Mouse (Mus musculus) Patski (cell line): ENCODE results near the gene Kif1bp. TPM values are rescaled to one million over a fixed set of nuclear protein-coding genes. Genes with fewer than 3 reads are reported as not detected.
A peak's percentile ranks its signal among the peaks of the same experiment; 100 is the strongest.

Experiments used
- ATAC-seq: fragments of 100-300 bp; one replicate; pipeline ENCODE4 v1.8.0; 2021
- CTCF ChIA-PET: fragments of 350-600 bp; sonication (Branson Sonifier 250); formaldehyde crosslinking; loops from one replicate; lab custom pipeline; 2022; ENCODE audit warnings: inconsistent platforms; lab: Charles Lee
- POLR2A ChIA-PET: fragments of 350-600 bp; sonication (Branson Sonifier 250); formaldehyde crosslinking; loops from one replicate; lab custom pipeline; 2022; ENCODE audit warnings: antibody characterized with exemption, inconsistent platforms; lab: Charles Lee
- DNase-seq: peaks from one replicate; pipeline ENCODE4 v3.0.0-alpha.2; 2011; ENCODE audit warnings: low read depth, low spot score
- H3K27me3 ChIP-seq: fragments of 371-371 bp; one replicate; pipeline ENCODE4 v1.5.1; 2021
- CTCF ChIP-seq: fragments of 100-300 bp; IDR thresholded peaks from one replicate; pipeline ENCODE4 v1.5.1; 2021
- in situ Hi-C: fragments of 300-500 bp; cut with MboI; formaldehyde crosslinking; loops from 3 replicates; pipeline ENCODE4 v1.11.1; 2018; ENCODE audit warnings: low pct_unique_long_range_greater_than_20kb, mixed read lengths
- polyA plus RNA-seq: library from polyadenylated mRNA; unstranded; gene quantifications from one replicate; pipeline ENCODE4 v1.2.3, GENCODE M21; 2021

The Kif1bp gene
- polyA plus RNA-seq, 1 experiment from 2014 or later: 66.2 TPM

DNA sequence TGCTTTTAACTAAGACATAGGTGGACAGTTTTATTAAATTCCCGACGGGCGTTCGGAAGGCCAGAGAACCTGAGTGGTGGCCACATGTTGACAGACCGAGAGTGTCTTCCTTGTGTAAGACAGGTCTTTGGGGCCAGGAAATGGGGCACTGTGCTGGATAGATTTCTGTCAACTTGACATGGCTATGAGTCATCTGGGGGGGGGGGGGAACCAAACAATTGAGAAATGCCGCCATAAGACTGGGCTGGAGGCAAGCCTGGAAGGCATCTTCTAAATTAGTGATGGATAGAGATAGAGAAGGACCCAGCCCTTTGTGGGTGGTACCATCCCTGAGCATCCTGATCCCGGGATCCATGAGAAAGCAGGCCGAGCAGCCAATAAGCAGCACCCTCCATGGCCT is 35.3 kb downstream of the Kif1bp start:
- H3K27me3 ChIP-seq: peaks cover 9% of the 10 kb centered on the region
- TF ChIP-seq CTCF: no peak
- ChIA-PET POLR2A (no interaction called here), CTCF (no interaction called here)
- in situ Hi-C loops: no loop called here
- DNase-seq (no peak), ATAC-seq (no peak)

DNA sequence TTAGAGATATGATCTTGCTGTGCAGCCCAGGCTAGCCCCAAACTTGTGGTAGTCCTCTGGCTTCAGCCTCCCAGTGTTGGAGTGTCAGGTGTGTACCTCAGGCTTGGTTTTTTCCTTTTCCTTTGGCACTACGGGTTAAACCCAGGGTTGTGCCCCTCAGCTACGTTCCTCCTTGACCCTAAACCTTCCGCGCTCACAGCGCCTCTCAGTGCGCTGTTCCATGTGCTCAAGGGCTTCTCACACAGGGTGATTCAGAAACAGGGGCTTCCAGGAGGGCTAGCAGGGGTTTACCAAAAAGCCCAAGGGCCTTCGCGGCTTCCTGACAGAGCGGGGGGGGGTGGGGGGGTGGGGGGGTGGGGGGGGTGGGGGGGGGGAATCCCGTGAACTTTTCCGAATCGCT is 35.8 kb downstream of the Kif1bp start:
- no peak for ATAC-seq
- CTCF ChIA-PET: no interaction called here
- no peak for TF ChIP-seq CTCF
- DNase-seq: no peak
- peaks cover 9% of the 10 kb centered on the region for H3K27me3 ChIP-seq
- in situ Hi-C loops: no loop called here
- POLR2A ChIA-PET: no interaction called here

GRCm38 (mm10) chr10:62541499-62541898 is 36.8 kb downstream of the Kif1bp start:
- ATAC-seq: no peak
- no peak for TF ChIP-seq CTCF
- peaks cover 9% of the 10 kb centered on the region for H3K27me3 ChIP-seq
- in situ Hi-C loops: no loop called here
- no peak for DNase-seq
- CTCF ChIA-PET: no interaction called here
- POLR2A ChIA-PET: no interaction called here

- in situ Hi-C loops: no loop called here
- no peak for TF ChIP-seq CTCF
- DNase-seq (no peak), ATAC-seq (no peak)
- peaks cover 9% of the 10 kb centered on the region for H3K27me3 ChIP-seq
- ChIA-PET POLR2A (no interaction called here), CTCF (no interaction called here)
Measured at GRCm38 (mm10) chr10:62540800-62541199, 37.5 kb downstream of the Kif1bp start.

- CTCF ChIA-PET: interaction anchor here (1.8 kb wide), 1 partner anchor 15 kb away, joined by 7 read pairs; no protein-coding TSS in a partner anchor
- DNase-seq (no peak), ATAC-seq (no peak)
- in situ Hi-C loops: no loop called here
- H3K27me3 ChIP-seq: peaks cover 4% of the 10 kb centered on the region
- POLR2A ChIA-PET: no interaction called here
- no peak for TF ChIP-seq CTCF
Measured at GRCm38 (mm10) chr10:62534509-62534908, 43.7 kb downstream of the Kif1bp start.

GRCm38 (mm10) chr10:62532832-62533231 is 45.4 kb downstream of the Kif1bp start:
- no peaks in the 10 kb centered on the region for H3K27me3 ChIP-seq
- no peak for ATAC-seq
- in situ Hi-C loops: no loop called here
- POLR2A ChIA-PET: no interaction called here
- CTCF ChIA-PET: interaction anchor here (1.8 kb wide), 1 partner anchor 17 kb away, joined by 7 read pairs; no protein-coding TSS in a partner anchor
- TF ChIP-seq CTCF: no peak
- DNase-seq: peak; percentile 25

DNA sequence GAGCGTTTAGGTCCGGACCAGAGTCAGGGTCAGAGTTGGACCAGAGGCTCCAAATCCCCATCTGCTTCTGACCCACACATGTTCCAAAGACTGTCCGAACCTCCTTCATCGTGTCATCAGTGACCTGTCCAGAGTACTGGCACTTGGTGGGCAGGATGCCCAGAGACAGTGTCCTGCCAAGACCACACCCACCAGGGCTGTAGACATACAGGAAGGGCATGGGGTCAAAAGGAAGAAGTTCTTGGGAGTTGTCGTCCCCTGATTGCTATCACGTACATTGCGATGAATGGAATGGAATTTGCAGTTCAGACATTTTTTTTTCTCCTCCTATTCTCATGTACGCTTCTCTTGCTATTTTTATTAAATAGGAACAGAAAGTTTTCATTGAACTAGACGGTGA is 48.1 kb downstream of the Kif1bp start:
- ATAC-seq: no peak

GRCm38 (mm10) chr10:62527351-62527750 is 50.9 kb downstream of the Kif1bp start, which contains the start of gene Srgn:
Gene Srgn, minus strand, starts transcription at chr10:62527451.
- peaks cover 20% of the 10 kb centered on the region for H3K27me3 ChIP-seq
- no peak for ATAC-seq
- no peak for TF ChIP-seq CTCF
- no peak for DNase-seq
- ChIA-PET CTCF (no interaction called here), POLR2A (no interaction called here)
- in situ Hi-C loops: no loop called here

More for the DNA sequence above, 48.1 kb downstream of the Kif1bp start:
- CTCF ChIA-PET: interaction anchor here (0.9 to 1.7 kb wide), 3 partner anchors 19 to 49 kb away, joined by 3 read pairs; no protein-coding TSS in a partner anchor
- TF ChIP-seq CTCF: no peak
- in situ Hi-C loops: no loop called here
- POLR2A ChIA-PET: interaction anchor here (0.6 kb wide), 1 partner anchor 157 kb away, joined by 3 read pairs; no protein-coding TSS in a partner anchor
- no peak for DNase-seq
- peaks cover 15% of the 10 kb centered on the region for H3K27me3 ChIP-seq

DNA sequence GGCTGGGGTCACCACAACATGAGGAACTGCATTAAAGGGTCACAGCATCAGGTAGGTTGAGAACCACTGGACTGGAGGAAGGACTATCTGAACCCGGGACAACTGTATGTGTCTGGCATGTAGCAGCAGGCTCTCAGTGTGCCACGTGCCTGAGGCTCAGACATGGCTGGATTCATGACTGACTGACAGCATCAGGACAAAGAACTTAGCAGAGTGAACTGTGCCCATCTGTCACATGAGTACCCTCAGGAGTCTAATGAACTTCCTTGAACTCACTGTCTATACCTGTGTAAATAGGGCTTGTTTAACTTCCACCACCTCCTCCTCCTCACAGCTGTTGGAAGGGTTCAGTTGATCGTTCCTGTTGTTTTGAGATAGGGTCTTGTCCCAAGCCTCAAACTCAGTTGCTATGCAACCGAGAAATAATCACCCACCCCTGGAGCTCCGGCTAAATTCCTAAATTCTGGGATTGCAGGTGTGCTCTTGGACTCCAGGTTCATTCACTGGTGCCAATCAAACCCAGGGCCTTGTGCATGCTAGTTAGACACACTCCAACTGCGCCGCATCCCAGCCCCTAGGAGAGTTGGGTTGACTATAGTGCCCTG is 55.8 kb downstream of the Kif1bp start:
- TF ChIP-seq CTCF: no peak
- in situ Hi-C loops: no loop called here
- peaks cover 20% of the 10 kb centered on the region for H3K27me3 ChIP-seq

GRCm38 (mm10) chr10:62521763-62522162 is 56.5 kb downstream of the Kif1bp start:
- ChIA-PET POLR2A (no interaction called here), CTCF (no interaction called here)
- in situ Hi-C loops: no loop called here
- ATAC-seq (no peak), DNase-seq (no peak)
- H3K27me3 ChIP-seq: peaks cover 18% of the 10 kb centered on the region
- TF ChIP-seq CTCF: no peak

More for the DNA sequence above, 55.8 kb downstream of the Kif1bp start:
- ChIA-PET POLR2A (no interaction called here), CTCF (no interaction called here)
- ATAC-seq (no peak), DNase-seq (no peak)

GRCm38 (mm10) chr10:62520911-62521310 is 57.3 kb downstream of the Kif1bp start:
- ChIA-PET POLR2A (no interaction called here), CTCF (no interaction called here)
- ATAC-seq: no peak
- H3K27me3 ChIP-seq: peaks cover 12% of the 10 kb centered on the region
- DNase-seq: no peak
- TF ChIP-seq CTCF: no peak
- in situ Hi-C loops: no loop called here
